Mouse (Mus musculus) hindbrain, embryonic 16.5 days (tissue): ENCODE results near the gene Dync1h1. TPM values are rescaled to one million over a fixed set of nuclear protein-coding genes. Genes with fewer than 3 reads are reported as not detected.
"Not testable (repeated sequence)": the region's sequence is repeated elsewhere in the genome, so short reads cannot be mapped to it uniquely, and the experiment has no call there.

Source experiments
- ATAC-seq: fragments of 200-750 bp; cut with Nextera tagmentation; 2 replicates; pipeline ENCODE4 v1.8.0; 2017; ENCODE audit warnings: moderate TSS enrichment, moderate library complexity
- H3K27ac ChIP-seq: fragments of 300-500 bp; sonication (generic); 2 replicates; pipeline ENCODE4 v1.5.1; 2014; ENCODE audit warnings: low read depth, mild to moderate bottlenecking, control low read depth, low read length, moderate library complexity
- H3K27me3 ChIP-seq: fragments of 300-500 bp; sonication (generic); replicated peaks from 2 replicates; pipeline ENCODE4 v1.6.1; 2014; ENCODE audit warnings: low read length; ENCODE audit not compliant: control insufficient read depth, insufficient read depth
- H3K36me3 ChIP-seq: fragments of 300-500 bp; sonication (generic); 2 replicates; pipeline ENCODE4 v1.6.1; 2014; ENCODE audit warnings: mild to moderate bottlenecking, low read length, moderate library complexity, mixed read lengths; ENCODE audit not compliant: control insufficient read depth, insufficient read depth
- H3K4me1 ChIP-seq: fragments of 300-500 bp; sonication (generic); 2 replicates; pipeline ENCODE4 v1.6.1; 2014; ENCODE audit warnings: low read depth, low read length; ENCODE audit not compliant: control insufficient read depth, insufficient read depth
- H3K4me2 ChIP-seq: fragments of 300-500 bp; sonication (generic); 2 replicates; pipeline ENCODE4 v1.6.1; 2014; ENCODE audit warnings: mild to moderate bottlenecking, low read length, control low read depth, moderate library complexity
- H3K4me3 ChIP-seq: fragments of 300-500 bp; sonication (generic); 2 replicates; pipeline ENCODE4 v1.5.1; 2014; ENCODE audit warnings: mild to moderate bottlenecking, low read length, control low read depth, moderate library complexity
- H3K9ac ChIP-seq: fragments of 300-500 bp; sonication (generic); 2 replicates; pipeline ENCODE4 v1.6.1; 2014; ENCODE audit warnings: low read depth, mild to moderate bottlenecking, control low read depth, low read length, moderate library complexity
- H3K9me3 ChIP-seq: fragments of 300-500 bp; sonication (generic); 2 replicates; pipeline ENCODE4 v1.6.1; 2014; ENCODE audit warnings: mild to moderate bottlenecking, low read length, moderate library complexity; ENCODE audit not compliant: control insufficient read depth
- WGBS: fragments of 180-500 bp; shearing (Covaris S2); extraction: QIAGEN DNeasy Blood & Tissue Kit; methylation state at CpG from one replicate; pipeline ENCODE4 v1.1.7; 2014; 5-methylcytosine and 5-hydroxymethylcytosine counted together
- polyA plus RNA-seq: library from polyadenylated mRNA; unstranded; fragments of >200 nt; fragmentation: Nextera tagmentation; extraction: Ambion mirVana; gene quantifications from 2 replicates; pipeline ENCODE4 v1.2.1, GENCODE M21; 2015

The Dync1h1 gene
- polyA plus RNA-seq, 1 experiment from 2014 or later: 85.8 TPM

DNA sequence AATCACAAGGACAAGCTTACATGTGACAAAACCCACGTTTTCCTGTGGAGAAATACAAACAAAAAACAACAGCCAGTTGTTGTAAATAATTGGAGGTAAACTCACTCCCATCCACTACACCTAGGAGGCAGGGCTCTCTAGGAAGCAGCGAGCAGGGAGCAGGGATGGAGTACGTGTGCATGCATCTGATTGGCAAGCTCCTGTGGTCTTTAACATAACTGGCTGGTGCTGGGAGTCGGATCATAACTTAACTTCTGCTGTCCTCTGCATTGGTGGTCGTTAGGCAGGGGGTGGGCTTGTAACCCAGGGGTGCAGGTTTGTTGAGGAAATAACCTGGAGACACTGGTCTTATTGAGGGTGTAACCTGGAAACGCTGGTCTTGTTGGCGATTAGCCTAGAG is 102.4 kb downstream of the Dync1h1 start:
- H3K4me2 ChIP-seq: no peak overlapping the region
- no peak overlapping the region for H3K27ac ChIP-seq
- no peak for ATAC-seq
- H3K36me3 ChIP-seq: no peaks in the 10 kb centered on the region
- WGBS: 73% methylated on average over 7 of the region's 7 CpGs
- H3K9ac ChIP-seq: no peak overlapping the region
- no peak overlapping the region for H3K4me3 ChIP-seq
- H3K27me3 ChIP-seq: no peaks in the 10 kb centered on the region
- peaks cover 11% of the 10 kb centered on the region for H3K4me1 ChIP-seq
- H3K9me3 ChIP-seq: no peaks in the 10 kb centered on the region

DNA sequence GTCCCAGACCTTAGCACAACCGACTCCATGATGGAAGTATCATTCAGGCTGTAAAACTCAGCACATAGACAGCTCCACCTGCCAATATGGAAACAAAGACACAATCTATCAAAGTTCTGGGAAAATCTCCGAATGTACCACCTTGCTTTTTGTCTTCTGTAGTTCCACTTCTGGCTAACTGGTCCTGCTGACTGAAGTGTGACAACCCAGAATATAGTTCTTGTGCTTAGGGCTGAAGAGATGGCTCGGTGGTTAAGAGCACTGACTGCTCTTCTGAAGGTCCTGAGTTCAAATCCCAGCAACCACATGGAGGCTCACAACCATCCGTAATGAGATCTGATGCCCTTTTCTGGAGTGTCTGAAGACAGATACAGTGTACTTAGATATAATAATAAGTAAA is 104.2 kb downstream of the Dync1h1 start:
- WGBS: 84% methylated on average over 4 of the region's 4 CpGs
- H3K4me1 ChIP-seq: peaks cover 11% of the 10 kb centered on the region
- not testable (repeated sequence) for H3K36me3 ChIP-seq, H3K4me2 ChIP-seq, H3K27ac ChIP-seq, H3K4me3 ChIP-seq, H3K9ac ChIP-seq, H3K27me3 ChIP-seq, H3K9me3 ChIP-seq, ATAC-seq

- peak overlapping the region; percentile 18; the same call in 1 of the 2 replicates for H3K9ac ChIP-seq
- H3K9me3 ChIP-seq: no peaks in the 10 kb centered on the region
- no peaks in the 10 kb centered on the region for H3K27me3 ChIP-seq
- H3K27ac ChIP-seq: 0 out of 2 replicates have a peak overlapping the region, but pooled peaks have one; percentile 32
- H3K36me3 ChIP-seq: no peaks in the 10 kb centered on the region
- H3K4me2 ChIP-seq: peak overlapping the region; percentile 70
- H3K4me1 ChIP-seq: peaks cover 11% of the 10 kb centered on the region
- H3K4me3 ChIP-seq: peak overlapping the region; percentile 32
- ATAC-seq: peak; percentile 81
- WGBS: under 1% methylated on average over 27 of the region's 27 CpGs
Measured at GRCm38 (mm10) chr12:110706337-110707231, 105.3 kb downstream of the Dync1h1 start.

DNA sequence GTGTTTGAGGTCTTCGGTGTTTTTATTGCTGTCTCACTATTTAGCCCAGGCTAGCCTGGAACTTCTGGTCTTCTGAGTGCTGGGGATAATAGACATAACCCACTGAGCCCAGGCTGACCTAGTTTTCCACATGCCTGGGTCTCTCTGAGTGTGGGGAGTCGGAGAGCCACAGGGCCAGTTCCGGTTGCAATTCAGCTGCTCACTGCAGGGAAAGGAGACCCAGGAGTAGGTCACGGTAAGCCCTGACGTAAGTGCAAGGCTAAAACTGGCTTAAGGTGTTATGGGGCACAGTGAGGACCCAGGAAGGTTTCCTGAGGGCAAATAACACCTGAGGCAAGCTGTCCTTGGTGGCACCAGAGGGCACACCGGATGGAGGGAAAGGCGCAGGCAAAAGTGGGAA is 106.2 kb downstream of the Dync1h1 start:
- peaks cover 11% of the 10 kb centered on the region for H3K4me1 ChIP-seq
- no peaks in the 10 kb centered on the region for H3K36me3 ChIP-seq
- H3K4me3 ChIP-seq: no peak overlapping the region
- no peak for ATAC-seq
- H3K9ac ChIP-seq: no peak overlapping the region
- no peaks in the 10 kb centered on the region for H3K27me3 ChIP-seq
- H3K9me3 ChIP-seq: no peaks in the 10 kb centered on the region
- WGBS: 80% methylated on average over 7 of the region's 7 CpGs
- no peak overlapping the region for H3K4me2 ChIP-seq
- no peak overlapping the region for H3K27ac ChIP-seq

GRCm38 (mm10) chr12:110711270-110711669 is 110.0 kb downstream of the Dync1h1 start:
- H3K9ac ChIP-seq: no peak overlapping the region
- 79% methylated on average over 5 of the region's 5 CpGs for WGBS
- H3K4me2 ChIP-seq: no peak overlapping the region
- no peaks in the 10 kb centered on the region for H3K27me3 ChIP-seq
- H3K27ac ChIP-seq: no peak overlapping the region
- H3K4me1 ChIP-seq: peaks cover 6% of the 10 kb centered on the region
- no peak for ATAC-seq
- no peaks in the 10 kb centered on the region for H3K36me3 ChIP-seq
- 0 out of 2 replicates have a peak, but pooled peaks cover 3% of the 10 kb centered on the region for H3K9me3 ChIP-seq
- no peak overlapping the region for H3K4me3 ChIP-seq

GRCm38 (mm10) chr12:110713784-110714183 is 112.5 kb downstream of the Dync1h1 start:
- ATAC-seq: no peak
- Histone ChIP-seq H3K9me3 (0 out of 2 replicates have a peak, but pooled peaks cover 3% of the 10 kb centered on the region), H3K27ac (no peak overlapping the region), H3K27me3 (no peaks in the 10 kb centered on the region), H3K4me1 (no peaks in the 10 kb centered on the region), H3K36me3 (no peaks in the 10 kb centered on the region), H3K4me3 (no peak overlapping the region), H3K4me2 (no peak overlapping the region), H3K9ac (no peak overlapping the region)
- WGBS: 96% methylated on average over 6 of the region's 6 CpGs

DNA sequence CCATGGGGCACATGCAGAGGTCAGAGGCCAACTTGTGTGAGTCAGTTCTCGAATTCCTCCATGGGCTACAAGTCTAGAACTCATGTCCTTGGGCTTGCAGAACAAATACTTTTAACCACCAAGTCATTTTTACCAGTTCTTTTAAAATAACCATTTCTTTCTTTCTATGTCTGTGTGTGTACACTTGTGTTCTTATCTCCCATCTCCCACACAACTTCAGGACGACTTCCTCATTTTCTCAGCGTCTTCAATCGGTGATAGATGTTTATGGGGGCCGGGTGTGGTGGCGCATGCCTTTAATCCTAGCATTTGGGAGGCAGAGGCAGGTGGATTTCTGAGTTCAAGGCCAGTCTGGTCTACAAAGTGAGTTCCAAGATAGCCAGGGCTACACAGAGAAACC is 113.0 kb downstream of the Dync1h1 start:
- Histone ChIP-seq H3K9me3 (0 out of 2 replicates have a peak, but pooled peaks cover 3% of the 10 kb centered on the region), H3K27me3 (no peaks in the 10 kb centered on the region)

DNA sequence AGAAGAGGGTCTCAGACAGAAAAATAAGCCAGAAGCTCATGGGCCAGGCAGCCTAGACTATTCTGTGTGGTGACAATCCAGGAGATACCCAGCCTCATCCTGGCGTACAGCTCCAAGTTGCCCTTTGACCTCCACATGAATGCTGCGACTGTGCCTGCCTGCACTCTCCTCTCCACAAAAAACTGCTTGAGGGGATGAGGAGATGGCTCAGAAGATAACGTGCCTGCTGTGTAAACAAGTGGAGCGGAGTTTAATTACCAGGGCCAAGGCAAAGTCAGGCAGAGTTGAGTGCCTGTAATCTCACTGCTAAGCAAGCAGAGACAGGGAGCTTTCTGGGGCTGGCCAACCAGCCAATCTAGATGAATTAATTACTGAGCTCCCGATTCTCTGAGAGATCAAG is 114.8 kb downstream of the Dync1h1 start:
- 0 out of 2 replicates have a peak, but pooled peaks cover 3% of the 10 kb centered on the region for H3K9me3 ChIP-seq
- no peaks in the 10 kb centered on the region for H3K4me1 ChIP-seq
- peaks cover 2% of the 10 kb centered on the region; the same call in 1 of the 2 replicates for H3K27me3 ChIP-seq
- no peak overlapping the region for H3K27ac ChIP-seq
- no peak overlapping the region for H3K9ac ChIP-seq
- 33% methylated on average over 5 of the region's 5 CpGs for WGBS
- no peak overlapping the region for H3K4me3 ChIP-seq
- no peak overlapping the region for H3K4me2 ChIP-seq
- no peaks in the 10 kb centered on the region for H3K36me3 ChIP-seq
- ATAC-seq: no peak

More for the DNA sequence above, 113.0 kb downstream of the Dync1h1 start:
- H3K27ac ChIP-seq: no peak overlapping the region
- no peaks in the 10 kb centered on the region for H3K36me3 ChIP-seq
- no peak overlapping the region for H3K4me3 ChIP-seq
- H3K9ac ChIP-seq: no peak overlapping the region
- WGBS: 96% methylated on average over 6 of the region's 6 CpGs
- ATAC-seq: no peak
- H3K4me1 ChIP-seq: no peaks in the 10 kb centered on the region
- no peak overlapping the region for H3K4me2 ChIP-seq
